Mouse (Mus musculus) left cerebral cortex, adult 18-20 months (tissue): ENCODE data around the gene Hps6. TPM values are rescaled to one million over a fixed set of nuclear protein-coding genes. Genes with fewer than 3 reads are reported as not detected.
"Not testable (repeated sequence)": the region's sequence is repeated elsewhere in the genome, so short reads cannot be mapped to it uniquely, and the experiment has no call there.

ENCODE experiments used
- DNase-seq, 2 experiments: peaks; one replicate each; pipeline ENCODE4 v3.0.0; 2021 to 2022; ENCODE audit warnings: low spot score in 2 of 2, mixed read lengths in 1 of 2
- long read RNA-seq, 2 experiments: library from polyadenylated mRNA; stranded (forward); transcript quantifications; one replicate each; pipeline ENCODE4 v2.0.0; 2021
- total RNA-seq, 2 experiments: library from RNA; stranded (reverse); gene quantifications; 2 replicates each; pipeline ENCODE4 v1.2.3; 2021

The Hps6 gene
- total RNA-seq: 1 to 10 TPM; 7.8 to 8.4 TPM
- long read RNA-seq, experiment 1, transcript Hps6-201 (1 exons, 2,666 nt): major isoform, 12 of 12 reads
- long read RNA-seq, experiment 1, partial matches to known transcripts: 0 of 12 reads
- long read RNA-seq, experiment 1, other reads (novel, unspliced or antisense): 0 of 12 reads
- long read RNA-seq, experiment 2, transcript Hps6-201 (1 exons, 2,666 nt): major isoform, 15 of 15 reads
- long read RNA-seq, experiment 2, partial matches to known transcripts: 0 of 15 reads
- long read RNA-seq, experiment 2, other reads (novel, unspliced or antisense): 0 of 15 reads

DNA sequence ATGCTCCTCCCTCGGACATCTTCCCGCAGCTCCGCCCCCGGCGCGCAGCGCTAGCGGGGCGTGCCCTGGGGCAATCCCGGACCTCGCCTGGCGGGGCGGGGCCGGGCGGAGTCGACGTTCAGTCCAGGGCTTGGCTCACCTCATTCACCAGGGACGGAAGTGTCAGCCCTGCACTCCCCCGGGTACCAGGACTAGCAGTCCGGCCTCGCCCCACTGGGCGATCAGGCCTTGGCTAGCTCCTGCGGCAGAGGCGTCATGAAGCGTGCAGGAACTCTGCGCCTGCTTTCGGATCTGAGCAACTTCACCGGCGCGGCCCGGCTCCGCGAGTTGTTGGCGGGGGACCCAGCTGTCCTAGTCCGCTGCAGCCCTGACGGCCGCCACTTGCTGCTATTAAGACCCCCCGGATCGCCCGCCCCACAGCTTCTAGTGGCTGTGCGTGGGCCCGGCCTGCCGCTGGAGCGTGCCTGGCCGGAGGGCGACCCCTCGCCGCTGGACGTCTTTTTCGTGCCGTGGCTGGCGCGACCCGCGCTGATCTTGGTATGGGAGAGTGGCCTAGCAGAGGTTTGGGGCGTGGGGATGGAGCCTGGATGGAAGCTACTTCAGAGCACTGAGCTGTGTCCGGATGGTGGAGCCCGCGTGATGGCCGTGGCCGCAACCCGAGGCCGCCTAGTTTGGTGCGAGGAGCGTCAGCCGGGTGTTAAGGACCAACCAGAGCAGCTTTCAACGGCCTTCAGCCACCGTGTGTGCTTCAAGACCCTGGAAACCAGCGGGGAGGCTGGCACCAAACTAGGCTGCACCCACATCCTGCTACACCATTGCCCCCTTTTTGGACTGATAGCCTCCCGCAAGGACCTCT lies at the start of gene Hps6:
Gene Hps6, plus strand, starts transcription at position 138 of the 856 bp plus-strand sequence.
- peak; percentile 66 to 78 for DNase-seq

DNA sequence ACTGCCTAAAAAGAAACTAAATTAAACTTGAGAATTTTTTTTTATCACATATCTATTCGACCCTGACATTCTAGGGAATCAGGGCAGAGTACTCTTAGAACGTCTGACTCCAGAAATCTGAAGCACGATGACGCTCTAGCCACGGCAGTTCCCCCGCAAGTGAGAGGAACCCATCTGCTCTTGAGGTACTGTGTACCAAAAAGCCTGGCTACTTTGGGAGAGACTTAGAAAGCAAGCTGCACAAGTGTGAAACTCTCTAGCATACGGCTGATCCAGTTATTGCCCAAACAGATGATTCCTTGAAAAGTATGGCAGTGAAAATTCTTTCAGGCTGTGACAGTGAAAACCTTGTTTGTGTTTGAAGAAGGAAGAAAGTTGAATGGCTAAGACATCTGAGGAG lies 46.6 kb upstream of the Hps6 start:
- DNase-seq: peak; percentile 46 to 65

- no peak for DNase-seq
Observed at GRCm38 (mm10) chr19:45960770-45961169, 42.5 kb upstream of the Hps6 start.

- no peak for DNase-seq
Observed at GRCm38 (mm10) chr19:45984379-45984778, 18.9 kb upstream of the Hps6 start.

- DNase-seq: no peak
Observed at GRCm38 (mm10) chr19:45988238-45988637, 15.1 kb upstream of the Hps6 start.

DNA sequence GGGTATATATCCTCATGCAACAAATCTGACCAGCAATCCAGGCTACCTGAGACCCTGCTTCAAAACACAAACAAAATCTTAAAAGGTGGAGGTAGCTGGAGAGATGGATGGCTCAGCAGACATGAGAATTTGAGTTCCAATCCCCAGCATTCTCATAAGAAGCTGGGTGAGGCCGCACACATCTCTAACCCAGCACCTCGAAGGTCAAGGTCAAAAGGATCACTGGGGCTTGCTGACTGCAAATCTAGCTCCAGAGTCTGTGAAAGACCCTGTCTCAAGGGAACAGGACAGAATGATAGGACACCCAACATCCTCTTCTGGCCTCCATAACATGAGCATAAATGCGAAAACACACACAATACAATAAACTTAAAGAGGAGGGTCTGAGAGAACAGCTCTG lies 12.1 kb upstream of the Hps6 start:
- no peak for DNase-seq

GRCm38 (mm10) chr19:45993441-45993840 lies 9.9 kb upstream of the Hps6 start:
- not testable (repeated sequence) for DNase-seq

DNA sequence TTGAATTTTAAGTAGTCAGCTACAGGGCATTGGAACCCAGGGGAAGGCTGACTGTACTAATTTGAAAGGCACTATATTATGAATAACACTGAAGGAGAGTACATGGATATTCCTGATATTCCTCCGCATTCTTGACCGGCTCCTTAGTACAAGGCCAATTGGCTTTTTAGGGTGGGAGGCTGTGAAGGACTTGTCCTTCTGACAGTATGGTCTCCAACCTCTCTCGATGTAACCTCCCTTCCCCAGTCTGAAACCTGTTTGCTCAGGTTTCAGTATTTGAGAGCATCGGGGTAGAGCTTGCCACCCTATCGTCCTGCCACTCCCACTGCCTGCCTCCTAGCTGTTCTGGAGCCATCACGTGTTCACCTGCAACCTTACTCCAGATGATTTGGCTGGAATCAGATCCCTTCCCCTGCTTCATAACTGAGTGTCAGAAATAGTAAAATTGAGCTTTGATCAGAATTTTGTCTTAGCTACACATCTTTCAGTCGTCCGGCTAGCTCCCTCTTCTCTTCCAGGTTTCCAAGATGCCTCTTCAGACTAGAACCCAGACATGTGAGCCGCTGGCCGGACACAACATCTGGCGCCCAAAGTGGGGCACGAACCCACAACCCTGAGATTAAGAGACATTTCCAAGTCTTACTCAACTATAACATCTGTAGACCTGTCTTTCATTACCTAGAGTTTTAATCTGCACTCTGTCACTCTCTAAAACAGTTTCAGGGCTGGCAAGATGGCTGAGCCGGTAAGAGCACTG lies 9.1 kb upstream of the Hps6 start:
- no peak for DNase-seq

GRCm38 (mm10) chr19:45997365-45997764 lies 5.9 kb upstream of the Hps6 start:
- DNase-seq: no peak

GRCm38 (mm10) chr19:45997785-45998693 lies 5.3 kb upstream of the Hps6 start, which contains the start of gene Armh3:
TSS of gene Armh3 (minus strand) at chr19:45998488.
- DNase-seq: peak; percentile 92 to 96

GRCm38 (mm10) chr19:45998694-45999217 lies 4.6 kb upstream of the Hps6 start:
- DNase-seq: no peak

- DNase-seq: no peak
Observed at GRCm38 (mm10) chr19:45999378-45999777, 3.9 kb upstream of the Hps6 start.

- DNase-seq: no peak
Observed at GRCm38 (mm10) chr19:46002279-46002678, 1.0 kb upstream of the Hps6 start.

DNA sequence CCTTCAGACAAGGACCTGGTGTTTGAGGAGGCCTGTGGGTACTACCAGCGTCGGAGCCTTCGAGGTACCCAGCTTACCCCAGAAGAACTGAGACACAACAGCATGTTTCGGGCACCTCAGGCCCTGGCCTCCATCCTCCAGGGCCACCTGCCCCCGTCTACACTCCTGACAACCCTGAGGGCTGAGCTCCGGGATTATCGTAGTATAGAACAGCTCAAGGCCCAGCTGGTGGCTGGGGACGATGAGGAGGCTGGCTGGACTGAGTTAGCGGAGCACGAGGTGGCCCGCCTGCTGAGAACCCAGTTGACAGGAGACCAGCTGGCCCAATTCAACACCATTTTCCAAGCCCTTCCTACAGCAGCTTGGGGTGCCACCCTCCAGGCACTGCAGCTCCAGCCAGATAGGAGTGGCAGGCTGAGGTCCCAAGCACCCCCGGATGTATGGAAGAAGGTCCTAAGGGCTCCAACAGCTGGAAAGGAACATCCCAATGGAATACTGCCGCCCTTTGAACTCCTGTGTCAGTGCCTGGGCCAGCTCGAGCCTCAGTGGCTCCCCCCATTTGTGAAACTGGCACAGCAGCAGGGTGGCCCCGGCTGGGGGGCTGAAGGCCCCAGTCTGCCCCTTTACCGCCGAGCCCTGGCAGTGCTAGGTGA lies 1.6 kb downstream of the Hps6 start:
- no peak for DNase-seq

DNA sequence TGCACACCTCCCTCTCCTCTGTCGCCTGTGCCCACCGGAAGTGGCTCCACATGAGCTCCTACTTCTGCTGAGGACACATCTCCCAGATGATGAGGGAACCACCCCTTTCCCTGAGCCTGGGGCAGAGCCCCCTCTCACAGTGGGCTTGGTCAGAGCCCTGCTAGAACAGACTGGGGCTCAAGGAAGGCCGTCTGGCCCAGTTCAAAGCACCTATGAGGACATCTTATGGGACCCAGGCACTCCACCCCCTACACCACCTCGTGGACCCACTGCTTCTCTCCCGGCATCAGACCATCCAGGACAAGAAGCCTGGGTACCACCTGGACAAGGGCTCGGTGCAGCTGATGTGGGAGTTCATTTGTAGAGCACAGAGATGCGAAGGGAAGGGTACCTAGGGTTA lies 2.4 kb downstream of the Hps6 start:
- no peak for DNase-seq

- DNase-seq: peak; percentile 88 to 91
Observed at GRCm38 (mm10) chr19:46014572-46015178, 11.4 kb downstream of the Hps6 start.

- no peak for DNase-seq
Observed at GRCm38 (mm10) chr19:46016023-46016422, 12.7 kb downstream of the Hps6 start.

GRCm38 (mm10) chr19:46024959-46025358 lies 21.7 kb downstream of the Hps6 start:
- no peak for DNase-seq

DNA sequence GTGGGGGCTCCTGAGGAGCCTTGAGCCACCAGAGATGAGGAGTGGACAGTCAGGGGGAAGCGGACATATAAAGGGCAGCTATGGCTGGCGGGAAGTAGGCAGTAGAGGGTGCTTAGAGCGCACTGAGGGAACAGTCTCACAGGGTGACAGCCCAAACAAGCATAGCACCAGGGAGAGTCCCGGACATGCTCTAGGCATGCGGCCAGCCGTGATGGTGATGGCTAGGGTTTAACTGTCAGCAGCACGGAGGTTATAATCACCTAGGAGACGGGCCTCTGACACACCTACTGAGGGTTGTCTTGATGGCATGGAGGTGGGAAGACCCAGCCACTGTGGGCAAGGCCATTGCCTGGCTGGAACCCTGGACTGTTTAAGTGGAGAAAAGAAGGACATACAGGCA lies 23.3 kb downstream of the Hps6 start:
- no peak for DNase-seq
